Mouse (Mus musculus) urinary bladder, postnatal 10 days (tissue): Measurements from ENCODE around the gene Mup9.
"Not testable (repeated sequence)": the region's sequence is repeated elsewhere in the genome, so short reads cannot be mapped to it uniquely, and the experiment has no call there.

ENCODE experiments used
- DNase-seq: peaks from one replicate; pipeline ENCODE4 v3.0.0; 2022; ENCODE audit warnings: low spot score

Mup9 gene

DNA sequence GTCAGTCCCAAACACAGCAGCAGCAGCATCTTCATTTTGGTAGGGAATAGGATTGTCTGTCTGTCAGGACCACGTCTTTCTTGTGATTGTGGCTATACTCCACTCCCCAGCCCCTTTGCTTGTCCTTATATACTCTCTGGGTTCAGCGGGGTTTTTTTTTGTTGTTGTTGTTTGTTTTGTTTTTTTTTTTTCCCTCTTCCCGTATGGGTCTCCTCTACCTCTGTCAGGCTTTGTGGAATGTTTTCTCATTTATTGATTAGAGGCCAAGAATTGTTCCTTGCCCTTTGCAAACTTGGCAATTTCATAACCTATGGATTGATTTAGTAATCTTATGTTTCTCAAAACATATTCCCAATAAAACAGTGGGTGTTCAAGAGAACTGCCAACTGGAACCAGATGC is at the start of gene Mup9:
Mup9 (minus strand) TSS at position 101 of the 400 bp plus-strand sequence.
- not testable (repeated sequence) for DNase-seq
